Mouse (Mus musculus): ENCODE results near the gene Kcnh4.

GRCm38 (mm10) chr11:100727201-100727600, 32.5 kb downstream of the Kcnh4 start:
- no peak for TF ChIP-seq CTCF (conservative IDR thresholded peaks at IDR 0.05; ENCODE audit: low read length)
- TF ChIP-seq POU5F1 (IDR thresholded peaks at IDR 0.05; ENCODE audit: borderline replicate concordance, low read length) = no peak
